Mouse (Mus musculus): Measurements from ENCODE around the gene Vopp1. TPM values are rescaled to one million over a fixed set of nuclear protein-coding genes. Genes with fewer than 3 reads are reported as not detected.

Gene Vopp1
- polyA plus RNA-seq, 2 experiments = 26.8 to 31.2 TPM

DNA sequence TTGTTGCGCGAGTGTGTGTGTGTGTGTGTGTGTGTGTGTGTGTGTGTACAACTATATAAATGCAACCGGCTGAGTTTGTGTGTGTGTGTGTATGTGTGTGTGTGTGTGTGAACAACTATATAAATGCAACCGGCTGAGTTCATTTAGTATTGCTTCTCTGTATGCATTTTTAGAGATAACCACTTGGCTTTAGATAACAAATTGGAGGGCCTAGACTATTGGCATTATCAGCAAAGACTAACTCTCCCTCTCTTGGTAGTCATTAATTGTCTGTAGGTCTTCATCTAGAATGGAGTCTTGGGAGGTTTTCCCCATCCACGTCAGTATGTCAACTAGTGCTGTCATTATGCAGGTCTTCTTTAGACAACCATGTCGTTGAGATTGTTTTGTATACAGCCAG, 37.6 kb downstream of the Vopp1 start:
- Histone ChIP-seq H3K4me3 (ENCODE audit: insufficient read depth in 1 of 2, low read depth in 2 of 2, low read length in 2 of 2) (no peak overlapping the region), H3K27me3 (ENCODE audit: control insufficient read depth, insufficient read depth, low read length) (no peaks in the 10 kb centered on the region), H3K4me1 (replicated peaks; ENCODE audit: control insufficient read depth in 2 of 2, insufficient read depth in 2 of 2, low read length in 1 of 2) (peaks cover 11 to 16% of the 10 kb centered on the region in 2 experiments), H3K4me2 (ENCODE audit: low read depth) (peak overlapping the region; percentile 11; the same call in 1 of the 2 replicates), H3K27ac (no peak overlapping the region), H3K9me3 (ENCODE audit: control insufficient read depth, low read length) (no peaks in the 10 kb centered on the region), H3K36me3 (replicated peaks; ENCODE audit: control insufficient read depth, insufficient read depth, low read depth) (peaks cover 11% of the 10 kb centered on the region), H3K9ac (replicated peaks) (no peak overlapping the region)
- 62% methylated on average over 6 of the region's 6 CpGs for WGBS (ENCODE audit: insufficient replicate concordance)
- TF ChIP-seq CTCF (IDR thresholded peaks at IDR 0.05; ENCODE audit: low read depth) (no peak), EP300 (IDR thresholded peaks at IDR 0.05; ENCODE audit: low read depth) (no peak)
- no peak for DNase-seq (ENCODE audit: low read depth in 3 of 3, low spot score in 3 of 3)
- ATAC-seq (ENCODE audit: insufficient read depth) = 0 out of 2 replicates have a peak, but pooled peaks have one; percentile 42

DNA sequence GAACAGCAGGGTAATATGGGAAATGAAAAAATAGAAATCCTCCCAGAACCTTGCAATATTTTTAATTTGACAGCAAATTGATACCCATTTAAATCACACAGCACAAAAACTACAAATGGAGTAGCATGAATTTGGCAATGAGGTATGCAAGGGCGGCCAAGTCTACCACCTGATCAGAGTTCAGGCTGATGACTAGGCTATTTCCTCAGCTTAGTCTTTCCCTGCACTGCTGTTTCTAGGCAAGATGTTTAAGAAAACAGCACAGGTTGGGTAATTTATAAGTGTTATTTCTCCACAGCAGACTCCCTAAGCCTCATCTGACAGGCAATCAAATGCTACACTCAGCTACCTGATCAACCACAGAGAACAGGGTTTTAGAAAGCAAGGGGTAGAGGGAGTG, 40.7 kb downstream of the Vopp1 start:
- no peak overlapping the region for H3K9ac ChIP-seq (replicated peaks)
- no peak overlapping the region for H3K27ac ChIP-seq
- H3K27me3 ChIP-seq (ENCODE audit: control insufficient read depth, insufficient read depth, low read length) = no peaks in the 10 kb centered on the region
- ATAC-seq (ENCODE audit: insufficient read depth) = no peak
- H3K4me1 ChIP-seq (replicated peaks; ENCODE audit: control insufficient read depth in 2 of 2, insufficient read depth in 2 of 2, low read length in 1 of 2) = peaks cover 11 to 13% of the 10 kb centered on the region in 2 experiments
- DNase-seq (ENCODE audit: low read depth in 3 of 3, low spot score in 3 of 3) = no peak
- WGBS (ENCODE audit: insufficient replicate concordance) = 91% methylated on average over 1 of the region's 1 CpGs
- TF ChIP-seq CTCF (IDR thresholded peaks at IDR 0.05; ENCODE audit: low read depth) = no peak
- TF ChIP-seq EP300 (IDR thresholded peaks at IDR 0.05; ENCODE audit: low read depth) = no peak
- no peak overlapping the region for H3K4me3 ChIP-seq (ENCODE audit: insufficient read depth in 1 of 2, low read depth in 2 of 2, low read length in 2 of 2)
- H3K9me3 ChIP-seq (ENCODE audit: control insufficient read depth, low read length) = no peaks in the 10 kb centered on the region
- no peak overlapping the region for H3K4me2 ChIP-seq (ENCODE audit: low read depth)
- H3K36me3 ChIP-seq (replicated peaks; ENCODE audit: control insufficient read depth, insufficient read depth, low read depth) = peaks cover 11% of the 10 kb centered on the region

DNA sequence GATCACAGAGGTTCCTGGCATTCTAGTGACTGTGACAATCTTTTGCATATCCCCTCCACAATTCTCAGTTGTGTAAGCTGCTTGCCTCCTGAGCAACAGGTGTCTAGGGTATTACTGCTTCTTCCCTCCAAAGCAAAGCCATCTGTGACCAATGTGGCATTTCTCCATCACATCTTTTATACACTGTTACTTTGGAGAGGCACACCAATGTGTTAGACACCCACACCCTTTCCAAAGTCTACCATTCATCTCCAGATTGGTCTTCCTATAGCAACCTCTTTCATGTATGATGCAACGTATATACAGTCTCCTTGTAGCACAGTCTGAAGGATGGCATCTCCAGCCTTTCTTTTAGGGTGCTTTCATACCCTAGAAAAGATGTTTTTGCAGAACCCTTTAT, 42.3 kb downstream of the Vopp1 start:
- Histone ChIP-seq H3K36me3 (replicated peaks; ENCODE audit: control insufficient read depth, insufficient read depth, low read depth) (peaks cover 3% of the 10 kb centered on the region), H3K4me3 (ENCODE audit: insufficient read depth in 1 of 2, low read depth in 2 of 2, low read length in 2 of 2) (no peak overlapping the region), H3K4me2 (ENCODE audit: low read depth) (no peak overlapping the region), H3K9me3 (ENCODE audit: control insufficient read depth, low read length) (no peaks in the 10 kb centered on the region), H3K27me3 (ENCODE audit: control insufficient read depth, insufficient read depth, low read length) (no peaks in the 10 kb centered on the region), H3K4me1 (replicated peaks; ENCODE audit: control insufficient read depth in 2 of 2, insufficient read depth in 2 of 2, low read length in 1 of 2) (peaks cover 5 to 8% of the 10 kb centered on the region in 2 experiments), H3K27ac (no peak overlapping the region), H3K9ac (replicated peaks) (no peak overlapping the region)
- no peak for ATAC-seq (ENCODE audit: insufficient read depth)
- WGBS (ENCODE audit: insufficient replicate concordance) = 79% methylated on average over 1 of the region's 1 CpGs
- TF ChIP-seq EP300 (IDR thresholded peaks at IDR 0.05; ENCODE audit: low read depth) (no peak), CTCF (IDR thresholded peaks at IDR 0.05; ENCODE audit: low read depth) (no peak)
- DNase-seq (ENCODE audit: low read depth in 3 of 3, low spot score in 3 of 3) = no peak

DNA sequence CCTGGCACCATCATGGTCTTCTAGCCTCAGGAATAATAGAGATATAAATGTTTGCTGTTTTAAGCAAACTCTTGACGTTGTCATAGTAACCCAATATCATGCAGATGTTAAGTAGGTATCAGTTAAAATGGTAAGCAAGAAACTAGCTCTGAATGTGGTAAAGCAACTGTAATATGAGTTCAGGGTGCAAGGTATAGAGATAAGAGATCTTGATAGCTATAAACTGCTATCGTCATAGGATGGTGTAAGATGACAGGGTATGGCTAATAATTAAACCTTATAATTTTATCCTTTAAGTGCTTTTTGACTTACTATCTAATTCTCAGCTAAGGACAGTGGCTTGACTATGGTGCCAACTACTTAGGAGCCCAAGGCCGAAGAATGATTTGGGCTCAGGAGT, 44.6 kb downstream of the Vopp1 start:
- ATAC-seq (ENCODE audit: insufficient read depth) (no peak), DNase-seq (ENCODE audit: low read depth in 3 of 3, low spot score in 3 of 3) (no peak)
- Histone ChIP-seq H3K4me3 (ENCODE audit: insufficient read depth in 1 of 2, low read depth in 2 of 2, low read length in 2 of 2) (no peak overlapping the region), H3K4me2 (ENCODE audit: low read depth) (no peak overlapping the region), H3K9me3 (ENCODE audit: control insufficient read depth, low read length) (no peaks in the 10 kb centered on the region), H3K4me1 (replicated peaks; ENCODE audit: control insufficient read depth in 2 of 2, insufficient read depth in 2 of 2, low read length in 1 of 2) (0 out of 4 replicates have a peak, but pooled peaks cover 0 to 3% of the 10 kb centered on the region in 2 experiments), H3K36me3 (replicated peaks; ENCODE audit: control insufficient read depth, insufficient read depth, low read depth) (peaks cover 2% of the 10 kb centered on the region; the same call in 1 of the 2 replicates), H3K27me3 (ENCODE audit: control insufficient read depth, insufficient read depth, low read length) (no peaks in the 10 kb centered on the region), H3K27ac (no peak overlapping the region), H3K9ac (replicated peaks) (no peak overlapping the region)
- TF ChIP-seq EP300 (IDR thresholded peaks at IDR 0.05; ENCODE audit: low read depth) = no peak
- TF ChIP-seq CTCF (IDR thresholded peaks at IDR 0.05; ENCODE audit: low read depth) = no peak
- 87% methylated on average over 3 of the region's 3 CpGs for WGBS (ENCODE audit: insufficient replicate concordance)

DNA sequence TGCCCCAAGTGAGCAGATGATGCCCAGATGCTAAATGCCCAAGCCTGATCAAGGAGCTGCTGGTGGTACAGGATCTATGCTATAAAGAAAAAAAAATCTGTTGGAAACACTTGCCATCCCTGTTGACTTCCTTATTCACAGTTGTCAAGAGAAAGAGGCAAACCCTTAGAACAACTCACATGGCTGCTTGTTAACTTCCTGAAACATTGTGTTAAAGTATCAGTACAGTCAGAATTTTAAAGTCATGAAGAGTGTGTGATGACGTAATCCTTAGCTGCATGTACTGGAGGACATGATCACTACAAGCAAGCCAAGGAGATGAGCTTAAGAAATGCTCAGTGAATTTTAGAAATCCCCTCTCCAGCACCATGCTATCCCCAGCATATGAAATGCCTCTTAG, 51.2 kb downstream of the Vopp1 start:
- peaks cover 5 to 11% of the 10 kb centered on the region in 2 experiments for H3K4me1 ChIP-seq (replicated peaks; ENCODE audit: control insufficient read depth in 2 of 2, insufficient read depth in 2 of 2, low read length in 1 of 2)
- no peak for ATAC-seq (ENCODE audit: insufficient read depth)
- H3K4me3 ChIP-seq (ENCODE audit: insufficient read depth in 1 of 2, low read depth in 2 of 2, low read length in 2 of 2) = no peak overlapping the region
- H3K36me3 ChIP-seq (replicated peaks; ENCODE audit: control insufficient read depth, insufficient read depth, low read depth) = peaks cover 21% of the 10 kb centered on the region
- no peaks in the 10 kb centered on the region for H3K27me3 ChIP-seq (ENCODE audit: control insufficient read depth, insufficient read depth, low read length)
- no peaks in the 10 kb centered on the region for H3K9me3 ChIP-seq (ENCODE audit: control insufficient read depth, low read length)
- 79% methylated on average over 1 of the region's 1 CpGs for WGBS (ENCODE audit: insufficient replicate concordance)
- DNase-seq (ENCODE audit: low read depth in 3 of 3, low spot score in 3 of 3) = no peak
- no peak overlapping the region for H3K27ac ChIP-seq
- no peak overlapping the region for H3K9ac ChIP-seq (replicated peaks)
- TF ChIP-seq CTCF (IDR thresholded peaks at IDR 0.05; ENCODE audit: low read depth) = no peak
- no peak overlapping the region for H3K4me2 ChIP-seq (ENCODE audit: low read depth)
